Mouse (Mus musculus): ENCODE measurements around the gene Olfml3. TPM values are rescaled to one million over a fixed set of nuclear protein-coding genes. Genes with fewer than 3 reads are reported as not detected.

Olfml3 gene
- total RNA-seq, 2 experiments from 2014 or later: 10.1 to 11.4 TPM

DNA sequence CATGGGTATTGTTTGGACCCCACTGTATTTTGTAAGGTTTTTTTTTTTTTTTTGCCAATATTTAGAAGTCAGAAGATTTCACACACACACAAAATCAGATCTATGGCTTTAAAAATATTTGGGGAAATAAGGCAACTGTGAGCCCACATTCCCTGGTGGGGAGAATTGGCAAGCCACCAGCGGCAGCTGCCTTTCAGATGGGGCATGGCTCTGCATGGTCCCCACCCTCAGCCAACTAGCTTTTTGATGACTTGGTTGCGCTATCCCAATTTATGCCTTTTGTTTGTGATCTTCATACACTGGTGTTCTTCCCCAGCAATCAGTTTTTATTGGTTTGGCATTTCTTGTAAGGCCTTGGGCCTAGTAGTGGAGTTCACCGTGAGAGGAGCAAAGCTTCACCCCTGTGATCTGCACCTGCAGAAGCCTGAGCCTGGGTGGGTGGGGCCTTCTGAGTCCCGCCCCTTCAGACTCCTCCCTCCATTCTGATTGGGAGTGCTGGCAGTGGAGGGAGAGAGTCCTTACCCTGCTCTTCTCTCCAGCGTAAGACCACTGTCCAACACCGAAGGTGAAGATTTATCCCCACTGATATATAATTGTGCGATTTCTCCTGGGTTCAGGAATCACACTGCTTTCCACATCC is 23.4 kb downstream of the Olfml3 start:
- peak in 1 of 2 experiments; percentile 22 for DNase-seq (ENCODE audit: low spot score in 2 of 2)

DNA sequence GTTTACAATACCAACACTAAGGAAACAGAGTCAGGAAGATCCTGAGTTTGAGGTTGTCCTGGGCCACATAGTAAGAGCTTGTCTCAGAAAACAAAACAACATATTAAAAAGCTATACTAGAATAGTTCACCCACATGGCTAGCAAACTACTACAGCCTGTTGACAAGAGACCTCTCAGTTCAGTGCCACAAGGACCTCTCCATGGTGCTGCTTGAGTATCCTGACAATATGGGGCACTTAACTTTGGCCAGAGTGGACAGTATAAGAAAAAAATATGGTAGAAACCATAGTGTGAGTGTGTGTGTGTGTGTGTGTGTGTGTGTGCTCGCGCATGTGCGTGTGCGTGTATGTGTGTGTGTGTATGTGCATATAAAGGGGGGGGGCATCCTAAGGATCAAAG is 25.6 kb downstream of the Olfml3 start:
- DNase-seq (ENCODE audit: low spot score in 2 of 2): peak in 1 of 2 experiments; percentile 3

DNA sequence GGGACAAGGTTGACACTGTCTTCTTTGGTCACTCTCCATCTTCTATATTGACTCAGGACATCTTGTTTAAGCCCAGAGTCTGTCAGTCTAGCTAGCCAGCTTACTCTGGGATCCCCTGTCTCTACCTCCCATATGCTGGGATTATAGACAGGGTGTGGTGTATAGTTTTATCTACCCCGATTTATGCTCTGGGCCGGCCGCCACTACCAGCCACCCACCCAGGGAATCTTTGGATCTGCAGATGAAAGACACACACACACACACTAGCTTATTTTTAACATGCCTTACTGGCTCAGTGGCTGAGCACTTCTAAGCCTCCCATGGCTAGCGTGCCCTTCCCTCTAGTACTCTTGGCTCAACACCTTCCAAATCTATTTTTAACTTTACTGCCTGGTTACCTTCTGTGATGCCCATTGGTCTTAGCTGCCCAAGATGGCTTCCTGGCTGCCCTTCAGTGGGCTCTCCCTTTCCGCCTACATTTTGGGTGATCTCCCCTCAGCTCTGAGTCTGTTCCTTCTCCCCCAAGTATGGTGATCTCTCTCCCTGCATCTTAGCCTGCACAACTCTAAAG is 28.2 kb downstream of the Olfml3 start:
- no peak for DNase-seq (ENCODE audit: low spot score in 2 of 2)

DNA sequence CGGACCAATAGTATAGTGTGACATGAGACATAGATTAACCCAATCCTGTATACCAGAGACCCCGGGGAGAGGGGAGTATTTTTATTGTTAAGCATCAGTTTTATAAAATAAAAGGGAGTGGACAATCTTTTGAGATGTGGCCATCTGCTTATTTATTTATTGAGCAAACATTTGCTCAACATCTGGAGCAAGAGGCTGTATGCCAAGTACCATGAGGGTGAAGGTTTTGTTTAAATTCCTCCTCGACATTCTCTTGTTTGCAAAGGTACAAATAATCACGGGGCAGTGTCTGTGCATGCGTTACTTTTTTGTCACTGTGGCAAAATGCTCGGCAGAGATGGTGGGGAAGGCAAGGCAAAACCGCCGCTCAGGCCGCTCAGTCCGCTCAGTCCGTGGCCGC is 32.4 kb downstream of the Olfml3 start:
- no peak for DNase-seq (ENCODE audit: low spot score in 2 of 2)

DNA sequence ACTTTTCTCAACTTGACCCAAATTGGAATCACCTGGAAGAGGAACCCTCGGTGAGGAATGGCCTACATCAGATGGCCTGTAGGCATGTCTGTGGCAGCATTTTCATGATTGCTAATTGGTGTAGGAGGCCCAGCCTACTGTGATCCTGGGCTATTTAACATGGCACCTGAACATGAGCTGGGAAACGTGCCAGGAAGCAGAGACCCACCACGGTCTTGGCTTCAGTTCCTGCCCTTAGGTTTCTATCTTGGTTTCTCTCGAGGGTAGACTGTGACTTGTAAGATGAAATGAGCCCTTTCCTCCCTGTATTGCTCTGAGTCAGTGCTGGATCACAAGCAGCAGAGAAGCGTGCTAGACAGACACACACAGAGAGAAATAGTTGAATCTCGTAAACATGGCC is 33.1 kb downstream of the Olfml3 start:
- DNase-seq (ENCODE audit: low spot score in 2 of 2): no peak

DNA sequence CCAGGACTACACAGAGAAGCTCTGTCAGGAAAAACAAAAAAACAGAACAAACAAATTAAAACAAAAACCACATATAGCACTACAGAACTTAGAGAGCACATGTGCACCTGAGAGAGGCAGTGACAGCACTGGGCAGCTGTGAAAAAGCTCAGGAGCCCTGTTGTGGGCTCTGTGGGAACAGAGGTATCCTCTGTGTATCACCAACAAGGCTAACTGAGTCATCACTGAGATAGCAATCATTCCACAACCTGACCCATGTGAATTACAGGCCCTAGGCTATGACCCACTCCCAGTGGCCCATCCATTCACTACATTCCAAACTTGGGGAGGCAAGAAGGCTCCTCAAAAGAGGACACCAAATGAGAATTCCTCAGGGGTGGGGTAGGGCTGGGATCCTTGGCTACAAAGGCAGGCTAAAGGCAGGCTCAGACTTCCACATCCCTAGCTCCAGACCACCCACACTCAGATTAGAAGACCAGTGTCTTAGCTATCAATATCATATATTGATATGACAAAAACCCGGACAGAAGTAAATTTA is 41.3 kb downstream of the Olfml3 start:
- DNase-seq (ENCODE audit: low spot score in 2 of 2): no peak

DNA sequence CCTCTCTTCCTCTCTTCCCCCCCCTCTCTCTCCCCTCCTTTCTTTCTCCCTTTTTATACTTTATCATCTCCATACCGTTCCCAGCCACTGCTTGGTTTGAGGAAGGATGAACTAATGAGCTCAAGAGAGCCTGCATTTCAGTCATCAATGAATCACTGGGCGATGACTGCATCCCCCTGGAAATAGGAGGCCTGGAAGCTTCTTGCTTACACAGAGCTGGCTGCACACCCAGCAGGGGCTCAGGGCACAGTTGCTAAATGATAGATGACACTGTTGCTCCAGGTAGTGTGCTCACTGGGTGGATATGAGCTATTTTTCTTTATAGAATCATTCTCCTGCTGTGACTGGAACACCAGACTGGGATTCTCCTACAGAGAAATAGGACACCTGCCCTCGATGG is 42.2 kb downstream of the Olfml3 start:
- DNase-seq (ENCODE audit: low spot score in 2 of 2): no peak

DNA sequence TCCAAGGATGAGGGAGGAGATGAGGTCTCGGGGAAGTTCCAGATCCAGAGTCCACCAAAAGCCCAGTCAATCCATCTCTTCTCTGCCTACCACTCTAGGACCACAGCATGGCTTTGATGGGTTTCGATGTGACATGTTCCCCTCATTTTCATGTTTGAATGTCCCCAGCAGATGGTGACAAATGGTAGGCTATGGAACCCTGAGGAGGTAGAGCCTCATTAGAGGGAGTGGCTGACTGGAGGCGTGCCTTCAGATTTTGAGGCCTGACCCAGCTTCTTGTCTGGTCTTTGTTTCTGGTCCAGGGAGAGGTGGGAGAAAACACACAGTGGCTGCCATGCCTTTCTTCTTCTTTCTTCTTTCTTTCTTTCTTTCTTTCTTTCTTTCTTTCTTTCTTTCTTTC is 47.3 kb downstream of the Olfml3 start:
- no peak for DNase-seq (ENCODE audit: low spot score in 2 of 2)

DNA sequence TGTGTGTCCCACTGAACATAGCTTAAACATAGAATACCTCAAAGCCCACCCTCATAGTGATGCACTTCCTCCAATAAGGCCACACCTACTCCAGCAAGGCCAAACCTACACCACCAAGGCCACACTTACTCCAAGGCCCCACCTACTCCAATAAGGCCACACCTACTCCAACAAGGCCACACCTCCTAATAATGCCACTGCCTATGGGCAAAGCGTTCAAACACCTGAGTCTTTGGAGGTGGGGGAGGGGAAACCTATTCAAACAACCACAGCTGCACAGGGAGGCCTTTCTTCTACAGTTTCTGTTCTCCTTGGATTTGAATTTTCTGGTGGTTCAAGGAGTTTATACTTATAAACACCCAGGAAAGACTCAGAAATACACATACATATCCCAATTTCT is 48.8 kb downstream of the Olfml3 start:
- no peak for DNase-seq (ENCODE audit: low spot score in 2 of 2)

DNA sequence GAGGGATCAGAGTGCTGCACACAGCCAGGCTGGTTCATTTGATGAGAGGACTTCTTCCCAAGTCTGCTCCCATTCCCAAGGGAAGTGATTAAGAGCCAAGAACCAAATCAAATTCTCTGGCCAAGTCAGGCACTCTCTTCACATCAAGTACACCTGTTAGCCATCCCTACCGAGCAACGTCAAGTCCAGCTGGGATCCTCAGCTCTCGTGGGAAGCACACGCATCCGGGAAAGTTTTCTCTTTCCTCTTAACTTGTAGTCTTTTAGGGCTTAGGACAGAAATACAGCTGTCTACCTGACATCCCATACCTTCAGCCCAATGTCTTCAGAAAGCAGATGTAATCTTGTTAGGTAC is 53.9 kb downstream of the Olfml3 start:
- DNase-seq (ENCODE audit: low spot score in 2 of 2): no peak

DNA sequence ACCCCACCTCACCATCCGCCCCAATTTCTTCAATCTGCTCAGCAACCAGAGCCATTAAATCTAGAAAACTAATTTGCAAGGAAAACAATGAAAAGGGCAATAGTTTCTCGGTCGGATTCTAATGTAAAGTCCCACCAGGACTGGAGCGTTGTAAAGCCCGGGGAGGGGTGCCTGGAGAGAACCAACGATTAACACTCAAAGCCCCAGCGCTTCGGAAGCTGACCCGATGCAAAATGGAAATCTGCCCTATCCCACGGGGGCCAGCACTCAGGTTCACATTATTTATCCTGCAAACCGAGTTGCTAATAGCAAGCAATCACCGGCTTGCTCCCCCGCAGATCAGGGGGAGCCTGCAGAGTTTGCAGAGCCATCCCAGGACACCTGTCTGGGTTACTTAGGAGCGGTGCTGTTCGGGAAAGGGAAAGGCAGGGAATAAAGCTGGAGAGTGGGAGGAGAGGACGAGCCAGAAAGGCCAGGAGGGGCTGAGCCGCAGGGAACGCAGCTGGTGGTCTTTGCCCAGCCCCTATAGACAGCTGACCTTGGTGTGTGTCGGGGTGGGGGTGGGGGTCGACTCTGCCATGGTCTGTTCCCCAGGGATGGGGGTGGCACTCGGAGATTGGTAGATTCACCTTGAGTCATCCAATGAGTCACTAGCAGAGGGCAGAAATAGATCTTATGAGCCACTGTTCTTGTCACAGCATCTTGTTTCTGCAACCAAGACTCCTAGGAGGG is 54.4 kb downstream of the Olfml3 start:
- peak; percentile 9 to 16 for DNase-seq (ENCODE audit: low spot score in 2 of 2)

DNA sequence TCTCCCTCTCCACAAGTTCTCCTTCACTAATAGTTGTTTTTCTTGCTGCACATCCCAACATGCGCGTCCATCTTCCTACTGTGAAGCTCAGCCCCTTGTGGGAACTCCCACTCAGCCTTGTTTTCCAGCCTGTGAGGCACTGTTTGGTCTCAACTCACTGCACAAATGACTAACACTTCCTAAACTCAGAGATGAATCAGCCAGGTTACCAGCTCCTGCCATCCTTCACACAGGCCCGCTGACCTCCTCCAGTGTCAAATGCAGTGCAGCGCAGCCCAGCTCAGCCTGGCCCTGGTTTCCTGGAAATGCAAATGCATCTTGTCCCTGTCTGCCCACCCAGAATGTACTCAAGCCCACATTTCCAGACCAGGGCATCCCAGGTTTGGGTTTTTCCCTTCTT is 55.3 kb downstream of the Olfml3 start:
- no peak for DNase-seq (ENCODE audit: low spot score in 2 of 2)

DNA sequence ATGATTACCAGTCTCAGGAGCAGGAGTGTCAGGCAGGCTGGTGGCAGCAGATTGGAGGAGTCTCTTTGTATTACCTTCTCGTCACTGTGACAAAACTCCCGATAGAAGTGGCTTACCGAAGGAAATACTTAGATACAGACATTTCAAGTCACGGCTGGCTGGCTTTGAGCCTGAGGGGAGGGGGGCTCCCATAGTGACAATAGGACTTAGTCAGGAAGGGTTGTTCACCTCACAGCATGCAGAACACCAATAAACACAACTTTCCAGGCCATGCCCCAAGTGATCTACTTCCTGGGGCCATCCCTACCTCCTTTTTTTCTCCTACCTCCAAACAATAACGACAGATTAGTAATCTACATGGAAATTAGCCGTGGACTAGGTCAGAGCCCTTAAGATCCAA is 59.0 kb downstream of the Olfml3 start:
- no peak for DNase-seq (ENCODE audit: low spot score in 2 of 2)

DNA sequence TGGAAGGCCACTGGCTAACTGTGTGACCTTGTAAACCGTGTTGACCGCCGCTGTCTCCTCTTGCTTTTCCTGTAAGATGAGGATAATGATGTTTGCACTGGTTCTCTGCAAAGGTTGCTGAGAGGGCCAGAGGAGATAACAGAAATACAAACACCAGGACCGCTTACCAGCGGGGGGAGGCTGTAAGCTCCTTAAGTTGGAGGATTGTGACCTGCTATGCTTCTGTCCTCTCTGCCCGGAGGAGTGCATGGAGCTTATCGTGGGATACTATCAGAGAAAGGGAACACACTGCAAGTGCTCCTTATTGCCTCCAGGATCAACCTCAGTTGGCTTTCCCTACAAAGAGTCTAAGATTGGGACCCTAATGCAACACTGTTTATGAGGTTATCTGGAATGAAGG is 65.1 kb downstream of the Olfml3 start:
- DNase-seq (ENCODE audit: low spot score in 2 of 2): no peak

Other genes starting within 250 kb of the Olfml3 start
- 1 to 10 TPM; 6.3 to 8.1 TPM for gene Syt6, start 162.8 kb downstream of the Olfml3 start, total RNA-seq (2021)
- gene Atg4a-ps, start 91.9 kb downstream of the Olfml3 start, total RNA-seq (2021): 1 to 10 TPM in 1 of 2 experiments, not detected in 1; 2.2 TPM
- not detected for gene Gm10964, start 1.4 kb upstream of the Olfml3 start, total RNA-seq (2021)
- 10 to 100 TPM; 68.1 to 77.3 TPM for gene Hipk1, start 53.6 kb upstream of the Olfml3 start, total RNA-seq (2021)
- 1 to 10 TPM; 8.4 to 8.7 TPM for gene Dclre1b, start 71.4 kb upstream of the Olfml3 start, total RNA-seq (2021)
- gene Ap4b1, start 71.5 kb upstream of the Olfml3 start, total RNA-seq (2021): 10 to 100 TPM; 13.3 to 14.5 TPM
- gene Gm43064, start 71.6 kb upstream of the Olfml3 start, total RNA-seq (2021): under 1 TPM in 1 of 2 experiments, not detected in 1; 0.18 TPM
- under 1 TPM; 0.64 to 0.80 TPM for gene Bcl2l15, start 94.6 kb upstream of the Olfml3 start, total RNA-seq (2021)
- under 1 TPM; 0.54 to 0.87 TPM for gene Ptpn22, start 121.8 kb upstream of the Olfml3 start, total RNA-seq (2021)
- gene Rsbn1, start 176.1 kb upstream of the Olfml3 start, total RNA-seq (2021): 10 to 100 TPM; 19.1 to 20.9 TPM
- 10 to 100 TPM; 36.4 to 39.6 TPM for gene Phtf1, start 230.1 kb upstream of the Olfml3 start, total RNA-seq (2021)

All from layer of hippocampus, postnatal 10 days (tissue).